Mouse (Mus musculus) gastrocnemius, postnatal 4 days (tissue): ENCODE results near the gene Gm10577. TPM values are rescaled to one million over a fixed set of nuclear protein-coding genes. Genes with fewer than 3 reads are reported as not detected.

Experiments
- DNase-seq, 2 experiments: peaks; one replicate each; pipeline ENCODE4 v3.0.0; 2021 to 2022; ENCODE audit warnings: low spot score in 2 of 2, mixed read lengths in 2 of 2
- total RNA-seq, 2 experiments: library from RNA; stranded (reverse); gene quantifications; 2 replicates each; pipeline ENCODE4 v1.2.3; 2021

The Gm10577 gene
- total RNA-seq, 2 experiments from 2014 or later: not detected

DNA sequence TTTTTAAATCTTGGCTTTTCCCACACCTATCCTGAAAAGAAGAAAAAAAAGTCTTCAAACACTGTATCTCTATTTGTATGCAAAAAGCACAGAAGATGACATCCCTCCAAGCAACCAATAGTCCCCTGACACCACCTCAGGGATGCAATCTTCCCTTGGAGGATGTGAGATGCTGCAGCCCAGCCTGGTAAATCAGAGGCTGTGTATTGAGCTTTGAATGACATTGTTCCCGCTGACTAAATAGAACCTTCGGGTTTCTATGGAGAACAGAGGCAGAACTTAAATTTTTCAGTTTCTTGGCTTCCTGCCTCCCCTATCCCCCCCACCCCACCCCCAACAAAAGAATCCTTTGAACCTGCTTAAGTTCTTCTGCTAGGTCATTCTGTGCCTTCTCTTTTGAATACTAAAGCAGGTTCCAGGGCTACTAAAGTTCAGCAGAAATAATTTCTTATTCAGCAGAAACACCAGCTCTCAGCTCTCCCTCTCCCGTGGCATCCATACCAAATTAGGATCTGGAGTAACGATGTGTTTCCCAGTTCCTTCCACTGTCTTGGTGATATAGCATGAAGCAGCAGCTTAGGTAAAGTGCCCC, 24.3 kb downstream of the Gm10577 start:
- DNase-seq: no peak

- DNase-seq: no peak
These were observed 24.9 kb downstream of the Gm10577 start for GRCm38 (mm10) chr4:100995617-100996016.

GRCm38 (mm10) chr4:100994442-100995255, 25.8 kb downstream of the Gm10577 start:
- DNase-seq: no peak

DNA sequence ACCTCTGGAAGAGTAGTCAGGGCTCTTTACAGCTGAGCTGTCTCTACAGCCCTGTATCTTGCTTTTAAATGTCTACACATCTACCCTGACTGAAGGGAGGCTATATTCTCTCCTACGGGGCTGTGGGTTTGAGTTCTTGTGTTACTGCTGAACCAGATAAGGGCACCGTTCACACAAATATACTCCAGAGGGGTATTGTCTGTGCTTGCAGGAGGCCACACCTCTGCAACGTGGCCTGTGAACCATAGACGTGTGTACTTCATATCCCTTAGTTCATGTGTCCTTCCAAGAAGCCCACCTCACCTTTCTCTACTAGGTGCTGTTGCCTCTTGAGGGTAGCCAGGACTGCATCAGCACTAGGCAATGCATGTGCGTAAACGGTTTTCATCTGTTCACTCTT, 28.4 kb downstream of the Gm10577 start:
- no peak for DNase-seq

DNA sequence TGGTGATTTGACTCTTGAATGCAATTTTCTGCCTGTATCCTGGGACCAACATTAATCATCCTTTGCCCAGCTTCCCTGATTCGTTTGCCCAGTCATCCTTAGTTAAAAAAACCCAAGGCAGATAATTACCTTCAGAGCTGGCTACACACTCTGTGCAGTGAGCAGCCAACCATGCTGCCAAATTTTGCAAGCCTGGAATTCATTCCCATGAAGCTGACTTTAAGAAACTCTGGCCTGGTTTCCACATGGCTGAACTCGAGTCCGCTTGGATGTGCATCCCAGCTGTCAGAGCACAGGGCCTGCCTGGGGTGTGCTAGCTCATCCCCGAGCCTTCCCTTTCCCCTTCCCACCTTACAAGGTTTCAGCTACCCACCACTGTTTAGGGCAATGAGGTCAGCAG, 29.5 kb downstream of the Gm10577 start:
- DNase-seq: peak in 1 of 2 experiments; percentile 44

- no peak for DNase-seq
These were observed 32.2 kb downstream of the Gm10577 start for GRCm38 (mm10) chr4:100988231-100988799.

- no peak for DNase-seq
These were observed 33.3 kb downstream of the Gm10577 start for GRCm38 (mm10) chr4:100987187-100987586.

- no peak for DNase-seq
These were observed 43.0 kb downstream of the Gm10577 start for GRCm38 (mm10) chr4:100977522-100977921.

DNA sequence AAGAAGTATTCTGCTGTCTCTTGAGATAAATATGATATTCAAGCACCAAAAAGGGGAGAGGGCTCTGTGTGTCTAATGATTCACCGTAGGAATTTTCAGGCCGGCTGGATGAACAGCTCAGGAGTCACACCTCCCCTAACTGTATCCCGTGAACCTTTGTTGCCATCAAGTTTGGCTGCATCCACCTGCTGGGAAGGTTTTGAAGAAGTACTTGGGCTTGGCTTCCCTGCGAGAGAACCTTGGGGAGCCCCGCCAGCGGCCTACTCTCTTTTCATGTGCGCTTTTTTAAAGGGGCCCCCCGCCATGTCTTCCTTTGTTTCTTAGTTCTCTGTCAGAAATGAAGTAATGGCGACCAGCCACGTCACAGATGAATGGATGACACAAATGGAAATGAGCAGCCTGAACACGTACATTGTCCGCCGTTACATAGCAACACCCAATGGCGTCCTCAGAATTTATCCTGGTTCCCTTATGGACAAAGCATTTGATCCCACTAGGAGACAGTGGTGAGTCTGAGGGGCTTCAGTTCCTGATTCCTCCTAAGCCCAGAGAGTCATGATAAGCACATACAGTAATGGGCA, 46.0 kb downstream of the Gm10577 start:
- DNase-seq: no peak

DNA sequence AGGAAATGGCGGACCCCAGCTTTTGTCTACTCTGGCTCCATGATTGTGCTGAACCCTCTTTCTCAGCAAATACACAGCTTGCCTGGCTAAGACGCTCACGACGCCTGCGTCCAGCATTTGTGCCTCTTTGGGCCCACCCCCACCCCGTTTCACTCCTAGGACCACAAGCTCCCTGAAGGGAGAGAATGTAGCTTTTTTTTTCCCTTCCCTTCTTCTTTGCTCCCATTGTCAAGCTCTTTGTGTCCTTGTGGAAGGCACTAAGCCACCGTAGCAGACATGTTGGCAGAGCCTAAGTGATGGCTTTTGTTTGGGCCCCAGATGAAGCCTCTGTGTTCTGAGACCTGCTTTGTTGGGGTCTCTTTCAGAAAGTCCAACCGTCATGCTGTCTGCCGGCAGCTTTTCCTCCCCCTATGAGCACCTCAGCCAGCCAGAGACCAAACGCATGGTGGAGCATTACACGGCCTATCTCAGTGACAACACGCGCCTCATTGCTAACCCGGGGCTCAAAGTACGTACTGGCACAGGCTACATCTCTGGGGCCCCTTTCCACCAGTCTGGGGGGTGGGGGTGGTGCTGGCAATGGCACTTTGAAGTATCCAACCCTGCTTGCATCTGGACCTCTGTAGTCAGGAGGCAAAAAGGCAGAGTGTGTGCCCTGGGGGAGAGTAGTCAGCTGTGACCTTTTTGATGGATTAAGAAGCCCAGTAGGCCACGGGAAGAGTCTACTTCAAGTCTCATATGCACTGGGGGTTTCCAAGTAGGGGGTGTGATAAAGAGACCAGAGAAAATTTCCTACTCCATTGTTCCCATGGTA, 46.6 kb downstream of the Gm10577 start:
- DNase-seq: no peak

Other genes starting within 250 kb of the Gm10577 start
- 10 to 100 TPM; 12.3 to 14.7 TPM for gene Cachd1, start 244.0 kb downstream of the Gm10577 start, total RNA-seq
- 10 to 100 TPM in 1 of 2 experiments, 1 to 10 TPM in 1; 9.7 to 10.7 TPM for gene Raver2, start 48.3 kb upstream of the Gm10577 start, total RNA-seq
- 100 to 1,000 TPM; 108 to 117 TPM for gene Jak1, start 244.6 kb upstream of the Gm10577 start, total RNA-seq